Comparison of ENCODE assay signal across 9 mouse cellular contexts in genomic region chr14:88347177-88347576, GRCm38 (mm10).
DNase-seq lines count a peak whose midpoint lies in the region; ATAC-seq and TF ChIP-seq lines count a peak whose summit lies in the region.
"Had no signal": no experiment of that assay in that cellular context is flagged by ENCODE, and none has a peak within 500 bp of the region (broad histone marks: within the 10 kb centered on the region; RNA-seq: fewer than 3 reads in every experiment).

No protein-coding gene starts in this region.

- no peaks in the 10 kb centered on the region for H3K36me3 ChIP-seq in thymus, adult 2 months (ENCODE audit: control insufficient read depth, insufficient read depth, low read length)

- H3K27ac ChIP-seq in thymus, adult 2 months (ENCODE audit: control insufficient read depth, insufficient read depth, low read length): no peak overlapping the region

- no peaks in the 10 kb centered on the region for H3K4me1 ChIP-seq in thymus, adult 2 months (replicated peaks; ENCODE audit: control insufficient read depth, insufficient read depth, low read length)

- H3K4me3 ChIP-seq in thymus, adult 2 months (ENCODE audit: control insufficient read depth, insufficient read depth, low read length): no peak overlapping the region

- no peaks in the 10 kb centered on the region for H3K27me3 ChIP-seq in thymus, adult 2 months (ENCODE audit: control insufficient read depth, insufficient read depth, low read length)

- no peak for TF ChIP-seq CTCF in thymus, adult 2 months (IDR thresholded peaks at IDR 0.05; ENCODE audit: borderline replicate concordance, control insufficient read depth, extremely low read depth, insufficient read depth, low read length, poor library complexity)

- WGBS in thymus, adult 2 months: 74% methylated on average over 4 of the region's 4 CpGs

- no peak for TF ChIP-seq POLR2A in thymus, adult 2 months (IDR thresholded peaks at IDR 0.05; ENCODE audit: control insufficient read depth, extremely low read depth, insufficient read depth, low read length, poor library complexity)

- no peak for ATAC-seq in megakaryocyte progenitor cell, adult 5-6 weeks (replicated peaks; ENCODE audit: poor library complexity)
- no peak for ATAC-seq in monocyte, adult 5-6 weeks (replicated peaks; ENCODE audit: insufficient number of reproducible peaks, low FRiP score, low TSS enrichment, poor library complexity, severe bottlenecking)

- peak; percentile 2 to 4 for DNase-seq in kidney, postnatal 4 days
- DNase-seq in kidney, postnatal 25 days: no peak
- DNase-seq in frontal cortex, postnatal 10 days (ENCODE audit: low spot score in 2 of 2): peak; percentile 10 to 14
- DNase-seq in layer of hippocampus, postnatal 10 days (ENCODE audit: low spot score in 2 of 2): peak; percentile 26 to 37
- peak; percentile 56 to 69 for DNase-seq in right cerebral cortex, postnatal 10 days (ENCODE audit: low spot score in 2 of 2)
- DNase-seq in thymus, adult 2 months: no peak
- DNase-seq: cerebellum, postnatal 25 days had no signal

Comparison
In these comparisons a context has a peak if more than half of its experiments do, and no peak if none do; other contexts are left out.
1. DNase-seq: peak in kidney, postnatal 4 days (2 of 2), frontal cortex, postnatal 10 days (2 of 2), layer of hippocampus, postnatal 10 days (2 of 2) and right cerebral cortex, postnatal 10 days (2 of 2); none in kidney, postnatal 25 days (0 of 2) and thymus, adult 2 months (single experiment).